Mouse (Mus musculus): ENCODE results near the gene Hpgd. TPM values are rescaled to one million over a fixed set of nuclear protein-coding genes. Genes with fewer than 3 reads are reported as not detected.

The Hpgd gene
- total RNA-seq (2023): 1 to 10 TPM in 1 of 2 experiments, under 1 TPM in 1; 0.44 to 1.2 TPM

GRCm38 (mm10) chr8:56294373-56294877 lies at the start of gene Hpgd:
Gene Hpgd (plus strand): TSS chr8:56294585.

